Mouse (Mus musculus): Measurements from ENCODE around the gene Tshr.

DNA sequence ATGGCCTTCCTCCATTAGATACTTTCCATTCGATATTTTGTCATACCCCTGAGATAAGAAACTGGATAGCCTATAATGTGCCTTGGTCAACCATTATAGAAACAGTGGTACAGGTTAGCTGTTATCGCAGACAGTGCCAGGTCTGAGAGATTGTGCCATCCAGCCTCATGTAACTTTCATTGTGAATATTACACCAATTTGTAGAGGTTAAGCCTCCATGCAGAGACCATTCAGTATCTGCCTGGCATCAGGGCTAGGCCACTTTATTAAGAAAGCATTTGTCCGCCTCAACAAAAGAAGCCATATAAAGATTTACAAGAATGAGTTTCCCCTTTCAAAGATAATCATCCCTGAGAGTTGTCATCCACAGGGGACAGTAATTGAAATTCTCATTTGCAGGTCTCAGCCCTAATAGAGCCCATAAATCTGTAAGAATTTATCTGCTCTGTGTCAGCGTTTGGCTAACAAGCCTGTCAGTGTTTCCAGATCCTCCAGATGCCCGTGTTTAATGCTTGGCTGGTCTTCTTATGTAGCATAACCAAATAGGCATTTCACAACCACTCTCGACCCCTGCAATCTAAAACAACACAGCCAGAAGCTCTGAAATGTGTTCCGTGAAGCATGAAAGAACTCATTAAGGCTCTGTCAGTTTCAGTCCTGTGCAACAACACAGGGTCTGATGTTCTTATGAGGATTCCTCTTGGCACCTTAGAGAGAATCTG lies 28.3 kb downstream of the Tshr start:
- TF ChIP-seq CTCF (conservative IDR thresholded peaks at IDR 0.05; ENCODE audit: insufficient read depth, insufficient read length, low read depth, low read length) (no peak), POLR2A (IDR thresholded peaks at IDR 0.05; ENCODE audit: low read depth, low read length) (no peak)

All from kidney, adult 2 months (tissue).